ENCODE assay signal across 10 mouse cellular contexts in the genomic region with DNA sequence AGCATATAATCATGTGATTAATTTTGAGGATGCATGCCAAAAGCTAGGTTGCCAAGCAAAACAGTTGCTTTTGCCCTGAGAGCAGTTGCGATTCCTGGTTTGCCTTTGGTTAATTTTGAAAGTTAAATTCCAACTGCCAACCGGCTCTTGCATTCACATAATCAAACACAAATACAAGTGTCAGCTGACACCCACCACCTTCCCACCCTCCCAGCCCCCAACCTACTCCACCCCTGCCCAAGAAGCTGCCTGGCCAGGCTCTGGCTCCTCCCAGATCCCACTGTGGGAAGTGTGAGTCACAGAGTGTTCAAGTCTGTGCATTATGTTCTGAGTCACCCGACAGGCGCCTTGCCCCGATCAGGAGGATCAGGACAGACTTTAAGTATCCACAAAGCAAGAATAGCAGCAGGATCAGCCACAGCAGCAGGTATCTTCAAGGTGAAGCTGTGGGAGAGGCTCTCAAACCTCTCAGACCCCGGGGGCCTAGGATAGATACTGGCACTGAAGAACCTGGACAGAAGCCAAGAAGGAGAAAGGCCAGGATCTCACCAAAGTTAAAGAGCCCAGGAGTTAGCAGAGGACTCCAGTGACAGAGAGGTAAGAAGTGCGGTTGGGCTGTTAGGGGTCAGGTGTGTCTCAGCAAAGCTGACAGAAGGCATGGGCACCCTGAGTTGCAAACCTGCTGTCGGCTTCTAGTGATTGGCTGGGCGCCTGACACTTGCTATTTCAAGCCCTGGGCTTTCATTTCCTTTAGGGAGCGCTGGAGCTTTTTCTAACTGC. TPM values are rescaled to one million over a fixed set of nuclear protein-coding genes. Genes with fewer than 3 reads are reported as not detected.
DNase-seq lines count a peak whose midpoint lies in the region; ATAC-seq and TF ChIP-seq lines count a peak whose summit lies in the region.
"Had no signal": no experiment of that assay in that cellular context is flagged by ENCODE, and none has a peak within 500 bp of the region (broad histone marks: within the 10 kb centered on the region; RNA-seq: fewer than 3 reads in every experiment).

A gene (plus strand): TSS at position 316 of the 780 bp plus-strand sequence.

- no peak for TF ChIP-seq POLR2A in liver, adult 2 months (IDR thresholded peaks at IDR 0.05; ENCODE audit: extremely low read depth, insufficient read depth, low read length)

- peak within 1 kb of the TSS; percentile 25 for H3K4me2 ChIP-seq in limb, embryonic 15.5 days
- H3K4me2 ChIP-seq: liver, embryonic 15.5 days had no signal

- no peaks in the 10 kb centered on the region for H3K9me3 ChIP-seq in limb, embryonic 15.5 days
- H3K9me3 ChIP-seq: liver, embryonic 15.5 days had no signal

- 22% methylated on average over 10 of the region's 10 CpGs for WGBS in liver, adult 2 months
- WGBS in limb, embryonic 15.5 days: 49% methylated on average over 10 of the region's 10 CpGs

- H3K27me3 ChIP-seq in liver, adult 2 months (ENCODE audit: control insufficient read depth, insufficient read depth, low read length): no peaks in the 10 kb centered on the region
- H3K27me3 ChIP-seq in limb, embryonic 15.5 days: no peaks in the 10 kb centered on the region
- H3K27me3 ChIP-seq: liver, embryonic 15.5 days had no signal

- H3K79me2 ChIP-seq in liver, adult 2 months (ENCODE audit: control insufficient read depth, insufficient read depth, low read length): no peaks in the 10 kb centered on the region

- peak; percentile 77 for DNase-seq in liver, adult 2 months (ENCODE audit: extremely low read depth, low read depth, low spot score)
- no peak for DNase-seq in liver
- peak; percentile 97 for DNase-seq in cerebellum, adult 9-11 months
- DNase-seq in gastrocnemius, postnatal 25 days: peak; percentile 16
- peak; percentile 52 to 69 for DNase-seq in kidney, adult 8-10 months
- DNase-seq in right cerebral cortex, adult 18-20 months: peak; percentile 84
- no peak for DNase-seq in spleen, postnatal 14 days (ENCODE audit: low spot score in 2 of 2)

- ATAC-seq in limb, embryonic 15.5 days (ENCODE audit: insufficient number of reproducible peaks, low FRiP score, low TSS enrichment, low read depth): peak; percentile 72; the same call in 1 of the 2 replicates

- H3K4me3 ChIP-seq in liver, adult 2 months (ENCODE audit: insufficient read depth, low read depth, low read length): peak within 1 kb of the TSS; percentile 32
- peak within 1 kb of the TSS; percentile 18 for H3K4me3 ChIP-seq in limb, embryonic 15.5 days
- H3K4me3 ChIP-seq: liver, embryonic 15.5 days had no signal

- H3K4me1 ChIP-seq in liver, adult 2 months (ENCODE audit: control insufficient read depth, insufficient read depth, low read length): no peaks in the 10 kb centered on the region
- no peaks in the 10 kb centered on the region for H3K4me1 ChIP-seq in limb, embryonic 15.5 days
- H3K4me1 ChIP-seq: liver, embryonic 15.5 days had no signal

- H3K36me3 ChIP-seq in liver, adult 2 months (ENCODE audit: control insufficient read depth, insufficient read depth, low read length): no peaks in the 10 kb centered on the region
- H3K36me3 ChIP-seq in limb, embryonic 15.5 days: no peaks in the 10 kb centered on the region
- H3K36me3 ChIP-seq: G1E; liver, embryonic 15.5 days had no signal

- H3K9ac ChIP-seq in liver, adult 2 months (ENCODE audit: low read depth, low read length): peak within 1 kb of the TSS; percentile 32
- no peak within 1 kb of the TSS for H3K9ac ChIP-seq in limb, embryonic 15.5 days
- H3K9ac ChIP-seq: liver, embryonic 15.5 days had no signal

- H3K27ac ChIP-seq in liver, adult 2 months (replicated peaks; ENCODE audit: insufficient read depth, low read depth, low read length): peak within 1 kb of the TSS; percentile 24
- peak within 1 kb of the TSS; percentile 47; the same call in 1 of the 2 replicates for H3K27ac ChIP-seq in limb, embryonic 15.5 days
- H3K27ac ChIP-seq: liver, embryonic 15.5 days had no signal

- no peak for TF ChIP-seq CTCF in liver, adult 2 months (IDR thresholded peaks at IDR 0.05; ENCODE audit: low read depth, low read length)

RNA-seq across cellular contexts. Expression of the gene that starts here (rescaled TPM):
- 3.5 and 7.4 TPM in 2 replicates for total RNA-seq in liver, adult 2 months (2014; rRNA removed)
- polyA plus RNA-seq in liver, adult 2 months (2012; rRNA removed): 2.1 and 2.5 TPM in 2 replicates
- 1 to 10 TPM; 3.4 to 3.5 TPM for total RNA-seq in gastrocnemius, postnatal 25 days (2021)
- polyA plus RNA-seq in limb, embryonic 15.5 days (2015; fragmentation: Nextera tagmentation; extraction: Ambion mirVana): 18.5 and 20.1 TPM in 2 replicates

Comparison
In these comparisons a context has a peak if more than half of its experiments do, and no peak if none do; other contexts are left out.
1. DNase-seq: peak in liver, adult 2 months (single experiment), cerebellum, adult 9-11 months (single experiment), gastrocnemius, postnatal 25 days (single experiment), kidney, adult 8-10 months (2 of 2) and right cerebral cortex, adult 18-20 months (single experiment); none in liver (single experiment) and spleen, postnatal 14 days (0 of 2).